Mouse (Mus musculus) liver, postnatal 0 days (tissue): Measurements from ENCODE around the gene Mtmr3.

ENCODE experiments used
- CTCF ChIP-seq: sonication (generic); IDR thresholded peaks from 2 replicates; pipeline ENCODE4 v1.5.1; 2016; ENCODE audit warnings: antibody characterized with exemption, low read depth
- EP300 ChIP-seq: IDR thresholded peaks from 2 replicates; pipeline ENCODE4 v1.6.1; 2016; ENCODE audit warnings: antibody characterized with exemption, low read depth, mild to moderate bottlenecking

DNA sequence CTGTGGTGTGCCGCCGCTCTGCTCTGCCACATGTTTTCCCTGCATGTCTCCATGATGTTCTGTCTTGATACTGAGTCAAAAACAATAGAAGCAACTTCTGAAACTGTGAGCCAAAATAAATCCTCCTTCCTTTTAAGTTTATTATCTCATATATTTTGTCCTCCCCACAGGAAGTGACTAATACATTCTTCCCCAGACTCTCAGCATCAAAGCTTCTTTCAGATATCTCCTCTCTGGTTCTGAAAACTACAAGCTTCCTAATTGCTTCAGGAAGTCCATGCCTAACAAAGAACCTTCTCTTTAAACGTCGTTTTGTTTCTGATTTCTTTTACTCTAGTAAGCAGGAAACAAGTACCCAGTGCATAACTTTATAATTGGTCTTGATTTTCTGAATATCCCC is 160.2 kb downstream of the Mtmr3 start:
- TF ChIP-seq EP300 (no peak), CTCF (no peak)
